Mouse (Mus musculus) stomach, embryonic 15.5 days (tissue): ENCODE data around the gene Cacnb2. TPM values are rescaled to one million over a fixed set of nuclear protein-coding genes. Genes with fewer than 3 reads are reported as not detected.

Source experiments
- ATAC-seq: fragments of 200-750 bp; cut with Nextera tagmentation; 2 replicates; pipeline ENCODE4 v1.8.0; 2017; ENCODE audit warnings: low read depth, moderate number of reproducible peaks, moderate TSS enrichment; ENCODE audit not compliant: insufficient read depth, low FRiP score
- H3K27ac ChIP-seq: fragments of 300-500 bp; sonication (generic); 2 replicates; pipeline ENCODE4 v1.5.1; 2015; ENCODE audit warnings: mild to moderate bottlenecking, inconsistent platforms
- H3K27me3 ChIP-seq: fragments of 300-500 bp; sonication (generic); replicated peaks from 2 replicates; pipeline ENCODE4 v1.6.1; 2015; ENCODE audit warnings: inconsistent platforms
- H3K36me3 ChIP-seq: fragments of 300-500 bp; sonication (generic); 2 replicates; pipeline ENCODE4 v1.6.1; 2015; ENCODE audit warnings: inconsistent platforms
- H3K4me1 ChIP-seq: fragments of 300-500 bp; sonication (generic); 2 replicates; pipeline ENCODE4 v1.6.1; 2015; ENCODE audit warnings: inconsistent platforms
- H3K4me2 ChIP-seq: fragments of 300-500 bp; sonication (generic); 2 replicates; pipeline ENCODE4 v1.6.1; 2015; ENCODE audit warnings: mild to moderate bottlenecking, inconsistent platforms
- H3K4me3 ChIP-seq: fragments of 300-500 bp; sonication (generic); replicated peaks from 2 replicates; pipeline ENCODE4 v1.5.1; 2015; ENCODE audit warnings: inconsistent platforms
- H3K9ac ChIP-seq: fragments of 300-500 bp; sonication (generic); 2 replicates; pipeline ENCODE4 v1.6.1; 2015; ENCODE audit warnings: inconsistent platforms
- H3K9me3 ChIP-seq: fragments of 300-500 bp; sonication (generic); 2 replicates; pipeline ENCODE4 v1.6.1; 2016; ENCODE audit warnings: inconsistent platforms
- WGBS: fragments of 180-500 bp; shearing (Covaris S2); methylation state at CpG from one replicate; pipeline ENCODE4 v1.1.7; 2015; 5-methylcytosine and 5-hydroxymethylcytosine counted together
- polyA plus RNA-seq: library from polyadenylated mRNA; unstranded; fragments of >200 nt; fragmentation: Nextera tagmentation; extraction: Ambion mirVana; gene quantifications from 2 replicates; pipeline ENCODE4 v1.2.1, GENCODE M21; 2015

Cacnb2 gene
- polyA plus RNA-seq, 1 experiment from 2014 or later: 3.0 TPM

- no peaks in the 10 kb centered on the region; the same call in 1 of the 2 replicates for H3K4me1 ChIP-seq
- H3K27ac ChIP-seq: no peak overlapping the region
- no peak overlapping the region for H3K9ac ChIP-seq
- no peak overlapping the region for H3K4me2 ChIP-seq
- WGBS: 61% methylated on average over 6 of the region's 6 CpGs
- no peak overlapping the region for H3K4me3 ChIP-seq
- no peak for ATAC-seq
- no peaks in the 10 kb centered on the region for H3K9me3 ChIP-seq
- H3K36me3 ChIP-seq: no peaks in the 10 kb centered on the region
- H3K27me3 ChIP-seq: no peaks in the 10 kb centered on the region
Observed at GRCm38 (mm10) chr2:14875616-14876015, 272.7 kb downstream of the Cacnb2 start.

GRCm38 (mm10) chr2:14878953-14879352 is 276.1 kb downstream of the Cacnb2 start:
- ATAC-seq: no peak
- Histone ChIP-seq H3K4me1 (no peaks in the 10 kb centered on the region; the same call in 1 of the 2 replicates), H3K27ac (no peak overlapping the region), H3K36me3 (no peaks in the 10 kb centered on the region), H3K4me3 (no peak overlapping the region), H3K27me3 (no peaks in the 10 kb centered on the region), H3K4me2 (no peak overlapping the region), H3K9ac (no peak overlapping the region), H3K9me3 (no peaks in the 10 kb centered on the region)

GRCm38 (mm10) chr2:14883460-14883859 is 280.6 kb downstream of the Cacnb2 start:
- H3K9me3 ChIP-seq: no peaks in the 10 kb centered on the region
- H3K27me3 ChIP-seq: no peaks in the 10 kb centered on the region
- no peaks in the 10 kb centered on the region for H3K4me1 ChIP-seq
- no peak for ATAC-seq
- WGBS: 62% methylated on average over 3 of the region's 3 CpGs
- H3K4me3 ChIP-seq: no peak overlapping the region
- no peak overlapping the region for H3K4me2 ChIP-seq
- H3K9ac ChIP-seq: no peak overlapping the region
- H3K27ac ChIP-seq: no peak overlapping the region
- H3K36me3 ChIP-seq: no peaks in the 10 kb centered on the region

GRCm38 (mm10) chr2:14888406-14889195 is 285.7 kb downstream of the Cacnb2 start:
- no peak; the same call in 1 of the 2 replicates for ATAC-seq

GRCm38 (mm10) chr2:14903837-14904236 is 300.9 kb downstream of the Cacnb2 start:
- no peaks in the 10 kb centered on the region for H3K36me3 ChIP-seq
- WGBS: 86% methylated on average over 3 of the region's 3 CpGs

More at GRCm38 (mm10) chr2:14888406-14889195, 285.7 kb downstream of the Cacnb2 start:
- peak overlapping the region; percentile 40; the same call in 1 of the 2 replicates for H3K27ac ChIP-seq
- no peaks in the 10 kb centered on the region for H3K9me3 ChIP-seq
- H3K27me3 ChIP-seq: no peaks in the 10 kb centered on the region
- WGBS: 24% methylated on average over 4 of the region's 4 CpGs
- no peaks in the 10 kb centered on the region for H3K4me1 ChIP-seq
- H3K36me3 ChIP-seq: no peaks in the 10 kb centered on the region
- no peak overlapping the region for H3K4me3 ChIP-seq
- no peak overlapping the region for H3K9ac ChIP-seq
- no peak overlapping the region for H3K4me2 ChIP-seq

GRCm38 (mm10) chr2:14904865-14905264 is 302.0 kb downstream of the Cacnb2 start:
- WGBS: 85% methylated on average over 2 of the region's 2 CpGs
- no peaks in the 10 kb centered on the region for H3K4me1 ChIP-seq
- H3K9ac ChIP-seq: no peak overlapping the region
- H3K27ac ChIP-seq: no peak overlapping the region
- H3K9me3 ChIP-seq: no peaks in the 10 kb centered on the region
- H3K36me3 ChIP-seq: no peaks in the 10 kb centered on the region
- H3K4me3 ChIP-seq: no peak overlapping the region
- no peak for ATAC-seq
- no peaks in the 10 kb centered on the region for H3K27me3 ChIP-seq
- no peak overlapping the region for H3K4me2 ChIP-seq

More at GRCm38 (mm10) chr2:14903837-14904236, 300.9 kb downstream of the Cacnb2 start:
- no peak for ATAC-seq
- H3K27ac ChIP-seq: no peak overlapping the region
- H3K27me3 ChIP-seq: no peaks in the 10 kb centered on the region
- no peak overlapping the region for H3K9ac ChIP-seq
- no peaks in the 10 kb centered on the region for H3K4me1 ChIP-seq
- no peak overlapping the region for H3K4me3 ChIP-seq
- no peaks in the 10 kb centered on the region for H3K9me3 ChIP-seq
- no peak overlapping the region for H3K4me2 ChIP-seq

- no peaks in the 10 kb centered on the region for H3K27me3 ChIP-seq
- no peak overlapping the region for H3K27ac ChIP-seq
- no peak overlapping the region for H3K4me3 ChIP-seq
- no peaks in the 10 kb centered on the region for H3K36me3 ChIP-seq
- ATAC-seq: no peak
- H3K9me3 ChIP-seq: no peaks in the 10 kb centered on the region
- H3K4me1 ChIP-seq: no peaks in the 10 kb centered on the region
- no peak overlapping the region for H3K4me2 ChIP-seq
- WGBS: 50% methylated on average over 10 of the region's 10 CpGs
- H3K9ac ChIP-seq: no peak overlapping the region
Observed at GRCm38 (mm10) chr2:14907124-14907925, 304.4 kb downstream of the Cacnb2 start.

- no peak overlapping the region for H3K27ac ChIP-seq
- no peak for ATAC-seq
- H3K9me3 ChIP-seq: no peaks in the 10 kb centered on the region
- 84% methylated on average over 3 of the region's 3 CpGs for WGBS
- H3K4me3 ChIP-seq: no peak overlapping the region
- H3K36me3 ChIP-seq: no peaks in the 10 kb centered on the region
- H3K27me3 ChIP-seq: no peaks in the 10 kb centered on the region
- no peak overlapping the region for H3K4me2 ChIP-seq
- H3K9ac ChIP-seq: no peak overlapping the region
- no peaks in the 10 kb centered on the region for H3K4me1 ChIP-seq
Observed at GRCm38 (mm10) chr2:14917585-14918247, 314.8 kb downstream of the Cacnb2 start.

- no peak for ATAC-seq
- Histone ChIP-seq H3K4me2 (no peak overlapping the region), H3K9ac (no peak overlapping the region), H3K9me3 (no peaks in the 10 kb centered on the region), H3K36me3 (no peaks in the 10 kb centered on the region), H3K4me1 (no peaks in the 10 kb centered on the region), H3K27ac (no peak overlapping the region), H3K27me3 (no peaks in the 10 kb centered on the region), H3K4me3 (no peak overlapping the region)
- 92% methylated on average over 3 of the region's 3 CpGs for WGBS
Observed at GRCm38 (mm10) chr2:14929866-14930265, 327.0 kb downstream of the Cacnb2 start.

GRCm38 (mm10) chr2:14931968-14932367 is 329.1 kb downstream of the Cacnb2 start:
- 81% methylated on average over 2 of the region's 2 CpGs for WGBS
- Histone ChIP-seq H3K27ac (no peak overlapping the region), H3K4me3 (no peak overlapping the region), H3K4me2 (no peak overlapping the region), H3K4me1 (no peaks in the 10 kb centered on the region), H3K9me3 (no peaks in the 10 kb centered on the region), H3K36me3 (no peaks in the 10 kb centered on the region), H3K27me3 (no peaks in the 10 kb centered on the region), H3K9ac (no peak overlapping the region)
- no peak for ATAC-seq

GRCm38 (mm10) chr2:14936492-14936891 is 333.6 kb downstream of the Cacnb2 start:
- Histone ChIP-seq H3K27me3 (no peaks in the 10 kb centered on the region), H3K36me3 (no peaks in the 10 kb centered on the region), H3K4me3 (no peak overlapping the region), H3K9ac (no peak overlapping the region), H3K4me2 (no peak overlapping the region), H3K9me3 (no peaks in the 10 kb centered on the region), H3K4me1 (no peaks in the 10 kb centered on the region), H3K27ac (no peak overlapping the region)
- WGBS: 69% methylated on average over 8 of the region's 8 CpGs
- ATAC-seq: no peak

GRCm38 (mm10) chr2:14942261-14942660 is 339.4 kb downstream of the Cacnb2 start:
- Histone ChIP-seq H3K4me2 (no peak overlapping the region), H3K9me3 (no peaks in the 10 kb centered on the region), H3K27me3 (no peaks in the 10 kb centered on the region), H3K27ac (no peak overlapping the region), H3K4me1 (no peaks in the 10 kb centered on the region), H3K36me3 (no peaks in the 10 kb centered on the region), H3K4me3 (no peak overlapping the region), H3K9ac (no peak overlapping the region)
- 79% methylated on average over 4 of the region's 4 CpGs for WGBS
- ATAC-seq: no peak
